Mouse (Mus musculus): ENCODE data around the gene Gm8909. TPM values are rescaled to one million over a fixed set of nuclear protein-coding genes. Genes with fewer than 3 reads are reported as not detected.
"Not testable (repeated sequence)": the region's sequence is repeated elsewhere in the genome, so short reads cannot be mapped to it uniquely, and the experiment has no call there.

Gene Gm8909
- total and polyA plus RNA-seq, 3 experiments, result 0.25 to 35.5 TPM; not detected in 1

DNA sequence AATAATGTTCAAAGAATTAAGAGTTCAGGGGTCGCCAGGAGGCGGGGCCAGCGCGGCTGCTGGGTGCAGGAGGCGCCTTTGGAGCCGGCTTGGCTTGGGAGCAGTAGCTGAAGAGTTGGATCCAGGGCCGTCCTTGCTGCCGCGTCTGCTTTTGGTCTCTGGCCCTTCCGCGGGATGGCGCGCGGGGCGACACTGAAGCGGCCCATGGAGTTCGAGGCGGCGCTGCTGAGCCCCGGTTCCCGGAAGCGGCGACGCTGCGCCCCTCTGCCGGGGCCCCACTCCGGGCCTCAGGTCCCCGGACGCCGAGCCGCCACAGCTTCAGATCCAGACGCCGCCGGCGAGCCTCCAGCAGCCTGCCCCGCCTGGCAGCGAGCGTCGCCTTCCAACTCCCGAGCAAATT lies 10.6 kb upstream of the Gm8909 start:
- DNase-seq (ENCODE audit: extremely low read depth); H3K36me3 ChIP-seq (replicated peaks in 1 of 2; ENCODE audit: control insufficient read depth in 1 of 2, insufficient read depth in 1 of 2, low read length in 1 of 2); H3K4me1 ChIP-seq (ENCODE audit: control insufficient read depth in 1 of 2, insufficient read depth in 2 of 2); H3K27me3 ChIP-seq (replicated peaks); H3K9me3 ChIP-seq (replicated peaks; ENCODE audit: low read length); H3K4me3 ChIP-seq (replicated peaks in 1 of 3; ENCODE audit: low read depth in 2 of 3, low read length in 2 of 3, poor library complexity in 1 of 3); H3K9ac ChIP-seq (ENCODE audit: insufficient read depth, low read depth); dilution Hi-C loops (cut with MboI; ENCODE audit: extremely low pct_ligation_motif_present, extremely low pct_unique_long_range_greater_than_20kb, low sequenced_read_pairs); H3K4me2 ChIP-seq (ENCODE audit: insufficient read depth, low read depth, poor library complexity, severe bottlenecking); H3K27ac ChIP-seq (ENCODE audit: insufficient read depth, low read depth); in situ Hi-C loops (cut with MboI; ENCODE audit: low pct_ligation_motif_present, low pct_unique_long_range_greater_than_20kb, low sequenced_read_pairs); H3K79me2 ChIP-seq (replicated peaks; ENCODE audit: control insufficient read depth, extremely low read depth, insufficient read depth, poor library complexity, severe bottlenecking): not testable (repeated sequence)

DNA sequence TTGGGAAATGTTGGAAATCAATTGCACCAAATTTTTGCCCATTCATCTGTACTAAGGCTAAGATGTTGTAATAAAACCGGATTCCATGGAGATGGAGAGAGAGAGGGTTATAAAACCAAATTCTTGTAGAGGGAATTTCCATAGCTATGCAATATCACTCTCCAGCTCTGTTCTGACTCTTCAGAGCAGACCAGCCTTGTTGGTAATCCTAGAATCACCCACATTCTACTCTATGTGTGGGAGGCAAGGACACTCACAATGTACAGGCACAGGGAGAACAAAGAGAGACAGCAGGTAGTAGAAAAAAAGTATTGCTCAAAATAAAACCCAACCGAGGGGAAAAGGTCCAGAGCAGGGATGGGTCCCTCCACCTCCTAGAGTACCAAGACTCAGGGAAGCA lies 7.8 kb upstream of the Gm8909 start:
- H3K9me3 ChIP-seq (replicated peaks; ENCODE audit: low read length); H3K4me3 ChIP-seq (replicated peaks in 1 of 3; ENCODE audit: low read depth in 2 of 3, low read length in 2 of 3, poor library complexity in 1 of 3); dilution Hi-C loops (cut with MboI; ENCODE audit: extremely low pct_ligation_motif_present, extremely low pct_unique_long_range_greater_than_20kb, low sequenced_read_pairs); H3K79me2 ChIP-seq (replicated peaks; ENCODE audit: control insufficient read depth, extremely low read depth, insufficient read depth, poor library complexity, severe bottlenecking); in situ Hi-C loops (cut with MboI; ENCODE audit: low pct_ligation_motif_present, low pct_unique_long_range_greater_than_20kb, low sequenced_read_pairs); H3K4me1 ChIP-seq (ENCODE audit: control insufficient read depth in 1 of 2, insufficient read depth in 2 of 2); H3K9ac ChIP-seq (ENCODE audit: insufficient read depth, low read depth); H3K27me3 ChIP-seq (replicated peaks); H3K4me2 ChIP-seq (ENCODE audit: insufficient read depth, low read depth, poor library complexity, severe bottlenecking); H3K36me3 ChIP-seq (replicated peaks in 1 of 2; ENCODE audit: control insufficient read depth in 1 of 2, insufficient read depth in 1 of 2, low read length in 1 of 2); H3K27ac ChIP-seq (ENCODE audit: insufficient read depth, low read depth); DNase-seq (ENCODE audit: extremely low read depth): not testable (repeated sequence)

GRCm38 (mm10) chr17:36170287-36170814 lies 2.0 kb upstream of the Gm8909 start:
- no peaks in the 10 kb centered on the region for H3K4me1 ChIP-seq (ENCODE audit: control insufficient read depth in 1 of 2, insufficient read depth in 2 of 2)
- no peaks in the 10 kb centered on the region for H3K79me2 ChIP-seq (replicated peaks; ENCODE audit: control insufficient read depth, extremely low read depth, insufficient read depth, poor library complexity, severe bottlenecking)
- no peak for DNase-seq (ENCODE audit: extremely low read depth)
- no peak overlapping the region for H3K4me2 ChIP-seq (ENCODE audit: insufficient read depth, low read depth, poor library complexity, severe bottlenecking)
- no peak overlapping the region for H3K27ac ChIP-seq (ENCODE audit: insufficient read depth, low read depth)
- no peaks in the 10 kb centered on the region for H3K27me3 ChIP-seq (replicated peaks)
- H3K4me3 ChIP-seq (replicated peaks in 1 of 3; ENCODE audit: low read depth in 2 of 3, low read length in 2 of 3, poor library complexity in 1 of 3), result no peak overlapping the region
- TF ChIP-seq PAX5 (IDR thresholded peaks at IDR 0.05; ENCODE audit: low read length) (no peak), HCFC1 (IDR thresholded peaks at IDR 0.05; ENCODE audit: low read depth, low read length) (no peak), MAX (IDR thresholded peaks at IDR 0.05; ENCODE audit: low read length) (no peak), ZMIZ1 (IDR thresholded peaks at IDR 0.05; ENCODE audit: low read depth, low read length) (no peak), CHD1 (IDR thresholded peaks at IDR 0.05; ENCODE audit: low read depth, low read length) (no peak), RAD21 (IDR thresholded peaks at IDR 0.05; ENCODE audit: low read depth, low read length) (no peak), BHLHE40 (IDR thresholded peaks at IDR 0.05; ENCODE audit: low read depth, low read length) (no peak), KAT2A (IDR thresholded peaks at IDR 0.05; ENCODE audit: insufficient replicate concordance, low read length) (no peak), MEF2A (IDR thresholded peaks at IDR 0.05; ENCODE audit: borderline replicate concordance, low read depth, low read length) (no peak), MAZ (IDR thresholded peaks at IDR 0.05; ENCODE audit: low read depth, low read length) (no peak), ELF1 (IDR thresholded peaks at IDR 0.05; ENCODE audit: low read depth, low read length) (no peak), JUN (IDR thresholded peaks at IDR 0.05; ENCODE audit: insufficient read depth, low read depth, low read length) (no peak)
- H3K9ac ChIP-seq (ENCODE audit: insufficient read depth, low read depth), result no peak overlapping the region
- dilution Hi-C loops (cut with MboI; ENCODE audit: extremely low pct_ligation_motif_present, extremely low pct_unique_long_range_greater_than_20kb, low sequenced_read_pairs) (no loop called here), in situ Hi-C loops (cut with MboI; ENCODE audit: low pct_ligation_motif_present, low pct_unique_long_range_greater_than_20kb, low sequenced_read_pairs) (no loop called here)
- no peaks in the 10 kb centered on the region for H3K9me3 ChIP-seq (replicated peaks; ENCODE audit: low read length)
- no peaks in the 10 kb centered on the region for H3K36me3 ChIP-seq (replicated peaks in 1 of 2; ENCODE audit: control insufficient read depth in 1 of 2, insufficient read depth in 1 of 2, low read length in 1 of 2)

Measured in CH12.LX (cell line).